In the genomic region with DNA sequence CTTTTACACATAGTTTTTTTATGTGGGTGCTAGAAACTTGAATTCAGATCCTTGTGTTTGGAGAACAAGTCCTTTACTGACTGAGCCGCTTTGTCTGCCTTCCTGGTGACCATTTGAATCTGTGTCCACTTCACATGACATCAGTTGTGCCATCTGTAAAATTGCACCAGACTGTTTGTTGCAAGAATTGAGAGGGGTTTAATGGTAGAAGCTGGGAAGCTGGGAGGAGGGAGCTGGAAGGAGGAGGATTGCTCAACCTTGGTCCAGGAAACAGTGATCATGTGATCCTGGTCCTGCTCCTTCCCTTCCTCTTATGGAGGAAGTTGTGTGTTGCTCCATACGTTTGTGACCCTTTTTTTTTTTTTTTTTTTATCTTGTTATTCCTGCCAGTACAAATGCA, we compare ENCODE assay signal across 33 mouse cellular contexts. TPM values are rescaled to one million over a fixed set of nuclear protein-coding genes. Genes with fewer than 3 reads are reported as not detected.
DNase-seq lines count a peak whose midpoint lies in the region; ATAC-seq and TF ChIP-seq lines count a peak whose summit lies in the region.
"Had no signal": no experiment of that assay in that cellular context is flagged by ENCODE, and none has a peak within 500 bp of the region (broad histone marks: within the 10 kb centered on the region; RNA-seq: fewer than 3 reads in every experiment).

No protein-coding gene starts in this region.

- H3K9me3 ChIP-seq in liver, embryonic 16.5 days (replicated peaks; ENCODE audit: control insufficient read depth, low read length): no peaks in the 10 kb centered on the region
- H3K9me3 ChIP-seq in MEL (replicated peaks; ENCODE audit: insufficient read depth, low read length): no peaks in the 10 kb centered on the region
- no peaks in the 10 kb centered on the region for H3K9me3 ChIP-seq in kidney, embryonic 14.5 days (ENCODE audit: control insufficient read depth, low read length)
- H3K9me3 ChIP-seq: G1E; hindbrain, embryonic 15.5 days; neural tube, embryonic 12.5 days had no signal

- no peaks in the 10 kb centered on the region for H3K36me3 ChIP-seq in liver, embryonic 16.5 days (ENCODE audit: control insufficient read depth, insufficient read depth)
- H3K36me3 ChIP-seq in MEL (ENCODE audit: control insufficient read depth in 1 of 2, insufficient read depth in 2 of 2, low read length in 2 of 2): no peaks in the 10 kb centered on the region
- no peaks in the 10 kb centered on the region for H3K36me3 ChIP-seq in kidney, embryonic 14.5 days (ENCODE audit: control insufficient read depth, insufficient read depth, low read length)
- H3K36me3 ChIP-seq: hindbrain, embryonic 15.5 days; neural tube, embryonic 12.5 days had no signal

- H3K79me2 ChIP-seq in MEL (ENCODE audit: control insufficient read depth, insufficient read depth, low read length, poor library complexity): no peaks in the 10 kb centered on the region

- H3K4me1 ChIP-seq in liver, embryonic 16.5 days (ENCODE audit: control insufficient read depth, low read depth, low read length): no peaks in the 10 kb centered on the region; the same call in 1 of the 2 replicates
- H3K4me1 ChIP-seq in MEL (ENCODE audit: control insufficient read depth in 1 of 2, insufficient read depth in 2 of 2, low read length in 2 of 2): 0 out of 4 replicates have a peak, but pooled peaks cover 0 to 9% of the 10 kb centered on the region in 2 experiments
- H3K4me1 ChIP-seq in kidney, embryonic 14.5 days (ENCODE audit: control insufficient read depth, insufficient read depth, low read length): 0 out of 2 replicates have a peak, but pooled peaks cover 6% of the 10 kb centered on the region
- H3K4me1 ChIP-seq: hindbrain, embryonic 15.5 days; neural tube, embryonic 12.5 days had no signal

- DNase-seq in liver: no peak
- no peak for DNase-seq in MEL (ENCODE audit: low read depth, low spot score)
- no peak for DNase-seq in adrenal gland, postnatal 25 days
- no peak for DNase-seq in right cerebral cortex, postnatal 10 days (ENCODE audit: low spot score in 2 of 2)
- DNase-seq: adrenal gland, adult 8-10 months; B cell, adult 2 months; cerebellum, adult 11 months; cerebellum, adult 9-11 months; forebrain, postnatal 0 days; gastrocnemius, adult 2 months; heart, postnatal 4 days; kidney, adult 2 months; kidney, postnatal 14 days; midbrain, embryonic 14.5 days; thymus, postnatal 14 days had no signal

- H3K4me3 ChIP-seq in liver, embryonic 16.5 days (ENCODE audit: low read depth, low read length): no peak overlapping the region
- no peak overlapping the region for H3K4me3 ChIP-seq in MEL (ENCODE audit: control insufficient read depth in 1 of 2, insufficient read depth in 1 of 2, low read depth in 2 of 2, low read length in 2 of 2)
- H3K4me3 ChIP-seq in kidney, embryonic 14.5 days (ENCODE audit: low read length): no peak overlapping the region
- H3K4me3 ChIP-seq: gastrocnemius, adult 2 months; hindbrain, embryonic 15.5 days; neural tube, embryonic 12.5 days had no signal

- no peak overlapping the region for H3K4me2 ChIP-seq in liver, embryonic 16.5 days (ENCODE audit: low read depth, low read length)
- H3K4me2 ChIP-seq in kidney, embryonic 14.5 days (replicated peaks; ENCODE audit: low read depth, low read length): no peak overlapping the region
- H3K4me2 ChIP-seq: hindbrain, embryonic 15.5 days; neural tube, embryonic 12.5 days had no signal

- no peak for TF ChIP-seq EP300 in MEL (IDR thresholded peaks at IDR 0.05; ENCODE audit: low read depth in 1 of 2, low read length in 2 of 2)

- H3K27me3 ChIP-seq in liver, embryonic 16.5 days (ENCODE audit: control insufficient read depth, insufficient read depth, low read depth, low read length): no peaks in the 10 kb centered on the region
- no peaks in the 10 kb centered on the region for H3K27me3 ChIP-seq in MEL (ENCODE audit: control insufficient read depth in 1 of 2, insufficient read depth in 2 of 2, low read length in 2 of 2)
- H3K27me3 ChIP-seq in kidney, embryonic 14.5 days (ENCODE audit: control insufficient read depth, insufficient read depth, low read length): no peaks in the 10 kb centered on the region
- H3K27me3 ChIP-seq: CH12.LX; hindbrain, embryonic 15.5 days had no signal

- TF ChIP-seq POLR2A in MEL (IDR thresholded peaks at IDR 0.05; ENCODE audit: control insufficient read depth in 1 of 2, insufficient read depth in 1 of 2, low read depth in 1 of 2, low read length in 2 of 2, poor library complexity in 1 of 2): no peak

- H3K9ac ChIP-seq in liver, embryonic 16.5 days (ENCODE audit: low read depth, low read length): no peak overlapping the region
- no peak overlapping the region for H3K9ac ChIP-seq in MEL (ENCODE audit: control insufficient read depth, low read depth, low read length, poor library complexity, severe bottlenecking)
- no peak overlapping the region for H3K9ac ChIP-seq in kidney, embryonic 14.5 days (ENCODE audit: low read depth, low read length)
- H3K9ac ChIP-seq: forebrain, postnatal 0 days; hindbrain, embryonic 15.5 days; liver, embryonic 14.5 days; neural tube, embryonic 12.5 days had no signal

- WGBS in liver, embryonic 16.5 days (ENCODE audit: insufficient replicate concordance): 26% methylated on average over 2 of the region's 2 CpGs
- 52% methylated on average over 2 of the region's 2 CpGs for WGBS in kidney, embryonic 14.5 days

- TF ChIP-seq CTCF in MEL (IDR thresholded peaks at IDR 0.05 in 2 of 3, conservative IDR thresholded peaks at IDR 0.05 in 1 of 3; ENCODE audit: control insufficient read depth in 1 of 3, insufficient read depth in 1 of 3, low read depth in 2 of 3, low read length in 3 of 3, poor library complexity in 1 of 3, severe bottlenecking in 1 of 3): no peak

- peak overlapping the region; percentile 37; the same call in 1 of the 2 replicates for H3K27ac ChIP-seq in liver, embryonic 16.5 days (ENCODE audit: low read length)
- no peak overlapping the region for H3K27ac ChIP-seq in MEL (ENCODE audit: control insufficient read depth, low read depth, low read length)
- no peak overlapping the region for H3K27ac ChIP-seq in kidney, embryonic 14.5 days (ENCODE audit: low read depth, low read length)
- H3K27ac ChIP-seq: gastrocnemius, adult 2 months; hindbrain, embryonic 15.5 days; liver, embryonic 14.5 days; neural tube, embryonic 12.5 days had no signal

- no peak for ATAC-seq in liver, embryonic 16.5 days (ENCODE audit: low read depth)
- ATAC-seq in granulocyte monocyte progenitor cell, adult 5-6 weeks (replicated peaks; ENCODE audit: poor library complexity, severe bottlenecking): peak; percentile 70
- peak; percentile 59 for ATAC-seq in megakaryocyte progenitor cell, adult 5-6 weeks (replicated peaks; ENCODE audit: poor library complexity)
- ATAC-seq in kidney, embryonic 14.5 days (ENCODE audit: low FRiP score, low TSS enrichment): no peak
- ATAC-seq: forebrain, postnatal 0 days had no signal

- TF ChIP-seq RAD21 in MEL (IDR thresholded peaks at IDR 0.05; ENCODE audit: low read depth, low read length): no peak

RNA-seq across cellular contexts. Expression of a gene that starts 7.3 kb away (rescaled TPM):
- polyA plus RNA-seq in liver, embryonic 16.5 days (2015; fragmentation: Nextera tagmentation; extraction: Ambion mirVana): 0.11 TPM in 1 of 2 replicates, not detected in the other
- total RNA-seq in MEL (2012; rRNA removed): 0.23 and 0.33 TPM in 2 replicates
- 1 to 10 TPM in 1 of 2 experiments, not detected in 1; 1.1 TPM for polyA plus RNA-seq in MEL (2012; ENCODE audit: insufficient read depth in 1 of 2, insufficient read length in 2 of 2, low read depth in 1 of 2, low replicate concordance in 2 of 2, missing spikeins in 1 of 2)
- 0.73 TPM in 1 of 2 replicates, not detected in the other for total RNA-seq in granulocyte monocyte progenitor cell, adult 5-6 weeks (2014; fragmentation: Nextera tagmentation)
- total RNA-seq in granulocyte monocyte progenitor cell, adult 5-6 weeks (2017): not detected in 2 replicates
- 0.56 TPM in 1 of 2 replicates, not detected in the other for total RNA-seq in megakaryocyte progenitor cell, adult 5-6 weeks (2015)
- total RNA-seq in megakaryocyte progenitor cell, adult 5-6 weeks (2017): not detected in 2 replicates
- 32.6 and 32.8 TPM in 2 replicates for total RNA-seq in adrenal gland, postnatal 25 days (2021)
- 0.46 and 0.73 TPM in 2 replicates for polyA plus RNA-seq in kidney, embryonic 14.5 days (2014; fragmentation: Nextera tagmentation; extraction: Ambion mirVana)
- total RNA-seq: CH12.LX; G1E; heart, postnatal 4 days; megakaryocyte-erythroid progenitor cell, adult 5-6 weeks had no signal
- polyA plus RNA-seq: embryonic facial prominence, embryonic 11.5 days; G1E; heart, embryonic 16.5 days; limb, embryonic 11.5 days; liver, embryonic 14.5 days; midbrain, embryonic 14.5 days; neural tube, embryonic 12.5 days; stomach, embryonic 14.5 days had no signal

RNA-seq across cellular contexts. Expression of a gene that starts 17.3 kb away (rescaled TPM):
- 7.7 and 8.2 TPM in 2 replicates for polyA plus RNA-seq in liver, embryonic 16.5 days (2015; fragmentation: Nextera tagmentation; extraction: Ambion mirVana)
- not detected in 2 replicates for total RNA-seq in MEL (2012; rRNA removed)
- not detected for polyA plus RNA-seq in MEL (2012; ENCODE audit: insufficient read depth in 1 of 2, insufficient read length in 2 of 2, low read depth in 1 of 2, low replicate concordance in 2 of 2, missing spikeins in 1 of 2)
- 14.1 and 33.6 TPM in 2 replicates for total RNA-seq in granulocyte monocyte progenitor cell, adult 5-6 weeks (2014; fragmentation: Nextera tagmentation)
- total RNA-seq in granulocyte monocyte progenitor cell, adult 5-6 weeks (2017): 18.5 and 18.9 TPM in 2 replicates
- 21.5 and 30.3 TPM in 2 replicates for total RNA-seq in megakaryocyte progenitor cell, adult 5-6 weeks (2015)
- 16.0 TPM in 2 replicates for total RNA-seq in megakaryocyte progenitor cell, adult 5-6 weeks (2017)
- total RNA-seq in adrenal gland, postnatal 25 days (2021): 0.21 TPM in 1 of 2 replicates, not detected in the other
- polyA plus RNA-seq in kidney, embryonic 14.5 days (2014; fragmentation: Nextera tagmentation; extraction: Ambion mirVana): 0.28 and 0.30 TPM in 2 replicates
- total RNA-seq: gastrocnemius, adult 2 months; layer of hippocampus, postnatal 25 days; megakaryocyte-erythroid progenitor cell, adult 5-6 weeks had no signal
- polyA plus RNA-seq: G1E had no signal

RNA-seq across cellular contexts. Expression of a gene that starts 17.5 kb away (rescaled TPM):
- 48.6 and 50.9 TPM in 2 replicates for polyA plus RNA-seq in liver, embryonic 16.5 days (2015; fragmentation: Nextera tagmentation; extraction: Ambion mirVana)
- 81.1 and 82.1 TPM in 2 replicates for total RNA-seq in MEL (2012; rRNA removed)
- 100 to 1,000 TPM; 117 to 186 TPM for polyA plus RNA-seq in MEL (2012; ENCODE audit: insufficient read depth in 1 of 2, insufficient read length in 2 of 2, low read depth in 1 of 2, low replicate concordance in 2 of 2, missing spikeins in 1 of 2)
- 194 and 226 TPM in 2 replicates for total RNA-seq in granulocyte monocyte progenitor cell, adult 5-6 weeks (2014; fragmentation: Nextera tagmentation)
- 109 and 135 TPM in 2 replicates for total RNA-seq in granulocyte monocyte progenitor cell, adult 5-6 weeks (2017)
- total RNA-seq in megakaryocyte progenitor cell, adult 5-6 weeks (2015): 113 and 143 TPM in 2 replicates
- 93.7 and 166 TPM in 2 replicates for total RNA-seq in megakaryocyte progenitor cell, adult 5-6 weeks (2017)
- total RNA-seq in adrenal gland, postnatal 25 days (2021): 123 and 133 TPM in 2 replicates
- 50.7 and 70.8 TPM in 2 replicates for polyA plus RNA-seq in kidney, embryonic 14.5 days (2014; fragmentation: Nextera tagmentation; extraction: Ambion mirVana)

RNA-seq across cellular contexts. Expression of a gene that starts 22.9 kb away (rescaled TPM):
- 0.07 TPM in 1 of 2 replicates, not detected in the other for polyA plus RNA-seq in liver, embryonic 16.5 days (2015; fragmentation: Nextera tagmentation; extraction: Ambion mirVana)
- 0.29 and 0.54 TPM in 2 replicates for total RNA-seq in MEL (2012; rRNA removed)
- polyA plus RNA-seq in MEL (2012; ENCODE audit: insufficient read depth in 1 of 2, insufficient read length in 2 of 2, low read depth in 1 of 2, low replicate concordance in 2 of 2, missing spikeins in 1 of 2): under 1 TPM in 1 of 2 experiments, not detected in 1; 0.35 TPM
- total RNA-seq in granulocyte monocyte progenitor cell, adult 5-6 weeks (2014; fragmentation: Nextera tagmentation): not detected in 2 replicates
- not detected in 2 replicates for total RNA-seq in granulocyte monocyte progenitor cell, adult 5-6 weeks (2017)
- not detected in 2 replicates for total RNA-seq in megakaryocyte progenitor cell, adult 5-6 weeks (2015)
- total RNA-seq in megakaryocyte progenitor cell, adult 5-6 weeks (2017): not detected in 2 replicates
- not detected in 2 replicates for total RNA-seq in adrenal gland, postnatal 25 days (2021)
- 0.96 and 1.0 TPM in 2 replicates for polyA plus RNA-seq in kidney, embryonic 14.5 days (2014; fragmentation: Nextera tagmentation; extraction: Ambion mirVana)
- total RNA-seq: adrenal gland, adult 8-10 months; forebrain, postnatal 0 days; gastrocnemius, adult 2 months; heart, postnatal 4 days; left cerebral cortex, postnatal 10 days; megakaryocyte-erythroid progenitor cell, adult 5-6 weeks had no signal
- polyA plus RNA-seq: cortical plate, adult 2 months; forebrain, postnatal 0 days; G1E; intestine, embryonic 14.5 days; kidney, adult 2 months had no signal

RNA-seq across cellular contexts. Expression of a gene that starts 23.9 kb away (rescaled TPM):
- 3.9 and 4.0 TPM in 2 replicates for polyA plus RNA-seq in liver, embryonic 16.5 days (2015; fragmentation: Nextera tagmentation; extraction: Ambion mirVana)
- 0.59 TPM in 1 of 2 replicates, not detected in the other for total RNA-seq in MEL (2012; rRNA removed)
- polyA plus RNA-seq in MEL (2012; ENCODE audit: insufficient read depth in 1 of 2, insufficient read length in 2 of 2, low read depth in 1 of 2, low replicate concordance in 2 of 2, missing spikeins in 1 of 2): under 1 TPM in 1 of 2 experiments, not detected in 1; 0.84 TPM
- 27.9 and 43.5 TPM in 2 replicates for total RNA-seq in granulocyte monocyte progenitor cell, adult 5-6 weeks (2014; fragmentation: Nextera tagmentation)
- 13.1 and 14.4 TPM in 2 replicates for total RNA-seq in granulocyte monocyte progenitor cell, adult 5-6 weeks (2017)
- total RNA-seq in megakaryocyte progenitor cell, adult 5-6 weeks (2015): 22.6 and 25.4 TPM in 2 replicates
- 10.5 and 15.2 TPM in 2 replicates for total RNA-seq in megakaryocyte progenitor cell, adult 5-6 weeks (2017)
- 23.1 and 33.7 TPM in 2 replicates for total RNA-seq in adrenal gland, postnatal 25 days (2021)
- 17.8 and 20.6 TPM in 2 replicates for polyA plus RNA-seq in kidney, embryonic 14.5 days (2014; fragmentation: Nextera tagmentation; extraction: Ambion mirVana)
- total RNA-seq: CH12.LX; G1E; gastrocnemius, adult 2 months had no signal
- polyA plus RNA-seq: G1E had no signal

Comparison
In these comparisons a context has a peak if more than half of its experiments do, and no peak if none do; other contexts are left out.
1. ATAC-seq: peak in granulocyte monocyte progenitor cell, adult 5-6 weeks (single experiment) and megakaryocyte progenitor cell, adult 5-6 weeks (single experiment); none in liver, embryonic 16.5 days (single experiment) and kidney, embryonic 14.5 days (single experiment).
2. RNA of a gene that starts 7.3 kb away (total RNA-seq): 32.6 to 32.8 TPM in adrenal gland, postnatal 25 days; 0.73 TPM in granulocyte monocyte progenitor cell, adult 5-6 weeks, 0.23 to 0.33 TPM in MEL and 0.56 TPM in megakaryocyte progenitor cell, adult 5-6 weeks; every median in the first group is over 10 times any median in the second.
3. RNA of a gene that starts 17.3 kb away (total RNA-seq): 14.1 to 33.6 TPM in granulocyte monocyte progenitor cell, adult 5-6 weeks and 16.0 to 30.3 TPM in megakaryocyte progenitor cell, adult 5-6 weeks; 0.21 TPM in adrenal gland, postnatal 25 days and not detected in MEL; every median in the first group is over 10 times any median in the second.